Mouse (Mus musculus): ENCODE measurements around the gene 1700017D01Rik. TPM values are rescaled to one million over a fixed set of nuclear protein-coding genes. Genes with fewer than 3 reads are reported as not detected.

1700017D01Rik gene
- not detected in 2 replicates for polyA plus RNA-seq (2012; rRNA removed)

DNA sequence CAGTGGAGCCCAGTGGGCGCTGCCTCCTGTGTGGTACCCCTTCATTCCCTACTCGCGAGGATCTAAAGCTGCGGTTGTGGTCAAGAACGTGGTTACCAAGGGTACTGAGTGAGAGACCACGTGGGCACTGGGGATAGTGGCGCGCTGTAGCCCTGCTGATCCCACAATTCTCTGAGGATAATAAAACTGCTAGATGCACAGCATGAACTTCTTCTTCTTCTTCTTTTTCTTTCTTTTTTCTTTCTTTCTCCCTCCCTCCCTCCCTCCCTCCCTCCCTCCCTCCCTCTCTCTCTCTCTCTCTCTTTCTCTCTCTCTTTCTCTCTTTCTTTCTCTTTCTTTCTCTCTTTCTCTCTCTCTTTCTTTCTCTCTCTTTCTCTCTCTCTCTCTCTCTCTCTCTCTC, at the start of gene 1700017D01Rik:
Gene 1700017D01Rik (minus strand): TSS at position 101 of the 400 bp plus-strand sequence.

DNA sequence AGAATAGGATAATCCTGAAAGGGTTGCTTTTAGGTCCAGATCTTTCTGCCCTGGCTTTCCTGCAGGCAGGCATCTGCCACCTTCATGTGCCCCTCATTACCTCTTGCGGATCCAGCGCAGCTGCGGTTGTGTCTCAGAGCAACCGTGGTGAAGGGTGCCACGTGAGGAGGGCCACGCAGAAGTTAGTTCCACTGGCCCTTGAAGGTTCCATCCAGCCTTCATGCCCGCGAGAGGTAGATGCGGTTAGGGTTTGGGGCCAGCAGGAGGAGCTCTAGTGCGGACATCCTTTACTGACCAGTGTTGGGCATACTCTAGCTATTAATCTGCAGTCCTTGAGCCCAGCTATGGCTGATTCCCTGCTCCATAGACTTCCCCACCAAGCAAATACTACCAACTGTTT, 34.5 kb upstream of the 1700017D01Rik start, which contains the start of gene 1700025F22Rik:
Gene 1700025F22Rik (minus strand): TSS at position 149 of the 400 bp plus-strand sequence.

DNA sequence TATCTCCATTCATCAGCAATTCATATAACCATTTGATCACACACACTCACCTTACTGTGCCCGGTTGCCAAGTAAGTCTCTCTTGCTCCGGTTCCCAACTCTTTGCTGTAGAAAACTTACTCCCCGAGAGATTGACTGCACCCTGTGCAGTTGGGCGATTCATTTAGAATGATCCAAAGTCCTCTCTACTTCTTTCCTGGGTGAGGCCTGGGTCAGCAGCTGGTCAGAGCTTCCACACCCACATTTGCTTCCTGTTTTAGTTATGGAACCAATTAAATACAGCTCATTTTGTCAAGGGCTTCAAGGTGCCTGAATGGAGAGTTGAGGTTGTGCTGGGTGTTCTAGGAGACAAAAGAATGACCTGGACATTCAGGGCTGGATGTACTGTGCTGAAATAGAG, 49.7 kb downstream of the 1700017D01Rik start, which contains the start of gene Ms4a8a:
Gene Ms4a8a (minus strand): TSS at position 169 of the 400 bp plus-strand sequence.

Other genes starting within 250 kb of the 1700017D01Rik start
- gene Tmem109, start 248.9 kb downstream of the 1700017D01Rik start, polyA plus RNA-seq (2012; rRNA removed) = 39.1 and 49.6 TPM in 2 replicates
- 331 and 345 TPM in 2 replicates for gene Prpf19, start 235.6 kb downstream of the 1700017D01Rik start, polyA plus RNA-seq (2012; rRNA removed)
- gene Zp1, start 210.2 kb downstream of the 1700017D01Rik start, polyA plus RNA-seq (2012; rRNA removed) = 0.07 and 0.10 TPM in 2 replicates
- gene Ptgdr2, start 193.7 kb downstream of the 1700017D01Rik start, polyA plus RNA-seq (2012; rRNA removed) = 0.23 and 0.28 TPM in 2 replicates
- gene Ccdc86, start 181.6 kb downstream of the 1700017D01Rik start, polyA plus RNA-seq (2012; rRNA removed) = 5.2 and 6.1 TPM in 2 replicates
- gene Ms4a10, start 156.2 kb downstream of the 1700017D01Rik start, polyA plus RNA-seq (2012; rRNA removed) = 0.08 TPM in 1 of 2 replicates, not detected in the other
- not detected in 2 replicates for gene Ms4a15, start 137.6 kb downstream of the 1700017D01Rik start, polyA plus RNA-seq (2012; rRNA removed)
- not detected in 2 replicates for gene Ms4a18, start 112.8 kb downstream of the 1700017D01Rik start, polyA plus RNA-seq (2012; rRNA removed)
- not detected in 2 replicates for gene Ms4a8a, start 49.8 kb downstream of the 1700017D01Rik start, polyA plus RNA-seq (2012; rRNA removed)
- gene 1700025F22Rik, start 34.4 kb upstream of the 1700017D01Rik start, polyA plus RNA-seq (2012; rRNA removed) = not detected in 2 replicates
- not detected in 2 replicates for gene Ms4a13, start 65.9 kb upstream of the 1700017D01Rik start, polyA plus RNA-seq (2012; rRNA removed)
- gene Ms4a12, start 101.6 kb upstream of the 1700017D01Rik start, polyA plus RNA-seq (2012; rRNA removed) = not detected in 2 replicates
- gene Ms4a1, start 135.4 kb upstream of the 1700017D01Rik start, polyA plus RNA-seq (2012; rRNA removed) = not detected in 2 replicates
- not detected in 2 replicates for gene Ms4a5, start 153.0 kb upstream of the 1700017D01Rik start, polyA plus RNA-seq (2012; rRNA removed)
- gene Ms4a14, start 183.6 kb upstream of the 1700017D01Rik start, polyA plus RNA-seq (2012; rRNA removed) = 0.16 TPM in 2 replicates
- 1.6 and 2.2 TPM in 2 replicates for gene Ms4a7, start 205.3 kb upstream of the 1700017D01Rik start, polyA plus RNA-seq (2012; rRNA removed)
- gene Ms4a4a, start 244.6 kb upstream of the 1700017D01Rik start, polyA plus RNA-seq (2012; rRNA removed) = 0.41 TPM in 2 replicates

Measured in central nervous system, embryonic 14 days (tissue).